Mouse (Mus musculus): ENCODE data around the gene Gm28051.

DNA sequence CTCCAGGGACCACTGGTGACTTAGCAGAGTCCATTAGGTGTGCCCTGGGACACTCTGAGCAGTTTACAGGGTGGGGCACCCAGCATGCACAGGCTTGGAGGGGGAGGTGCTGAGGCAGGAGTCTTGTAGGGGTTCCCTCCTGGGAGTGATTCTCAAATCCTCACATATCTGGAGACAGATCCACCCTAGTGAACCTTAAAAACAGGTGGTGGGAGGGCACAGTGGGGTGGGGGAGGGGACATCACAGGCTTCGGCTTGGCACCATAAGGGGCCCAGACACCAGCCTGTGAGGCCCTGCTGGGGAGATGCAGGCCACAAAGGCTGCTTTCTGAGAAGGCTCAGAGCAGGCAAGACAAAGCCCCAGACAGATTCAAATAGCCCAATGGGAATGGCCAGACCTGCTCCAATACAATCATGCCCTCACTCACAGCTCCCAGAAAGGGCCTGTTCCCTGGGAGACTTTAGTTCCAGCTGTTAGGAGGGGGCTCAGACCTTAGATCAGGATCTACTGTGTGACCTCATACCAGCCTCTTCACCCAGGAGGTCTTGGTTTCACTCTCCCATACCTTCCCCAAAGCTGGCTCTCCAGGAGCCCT is 59.4 kb downstream of the Gm28051 start:
- TF ChIP-seq CTCF (IDR thresholded peaks at IDR 0.05; ENCODE audit: extremely low read depth, insufficient read depth, low read length) (no peak), POLR2A (IDR thresholded peaks at IDR 0.05; ENCODE audit: extremely low read depth, insufficient read depth, low read length) (no peak)

All from cortical plate, adult 2 months (tissue).